Mouse (Mus musculus): ENCODE data around the gene Anks4b. TPM values are rescaled to one million over a fixed set of nuclear protein-coding genes. Genes with fewer than 3 reads are reported as not detected.
A peak's percentile ranks its signal among the peaks of the same experiment; 100 is the strongest.

Anks4b gene
- under 1 TPM in 1 of 2 experiments, not detected in 1; 0.07 TPM for total RNA-seq (2021)
- long read RNA-seq, experiment 1 = 0 reads
- long read RNA-seq, experiment 2 = 0 reads

DNA sequence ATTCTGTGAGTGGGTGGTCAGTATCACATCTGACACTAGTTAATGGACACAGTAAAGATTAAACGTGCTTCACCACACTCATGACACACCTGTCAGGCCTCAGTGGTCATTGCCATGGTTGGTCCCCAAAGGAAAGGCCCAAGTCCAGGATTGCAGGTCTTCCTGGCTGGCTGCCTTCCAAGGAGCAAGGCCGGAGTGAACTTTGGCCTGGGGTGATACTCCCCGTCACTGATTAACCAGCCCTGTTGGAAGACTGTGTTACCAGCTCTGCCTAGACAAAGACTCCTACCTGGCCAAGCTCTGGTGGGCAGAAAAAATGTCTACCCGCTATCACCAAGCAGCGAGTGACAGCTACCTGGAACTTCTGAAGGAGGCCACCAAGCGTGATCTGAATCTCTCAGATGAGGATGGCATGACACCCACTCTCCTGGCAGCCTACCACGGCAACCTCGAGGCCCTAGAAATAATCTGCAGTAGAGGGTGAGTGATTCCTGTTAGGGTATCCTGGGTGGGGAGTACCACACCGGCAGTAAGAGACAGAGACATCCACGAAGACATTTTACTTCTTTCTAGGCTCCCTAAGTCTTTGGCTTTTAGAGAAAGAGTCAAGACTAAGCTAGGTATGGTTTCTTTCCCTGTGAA, at the start of gene Anks4b:
Gene Anks4b, plus strand, starts transcription at position 256 of the 642 bp plus-strand sequence.
- intact Hi-C loops (cut with DNase I) = no loop called here
- DNase-seq = no peak

DNA sequence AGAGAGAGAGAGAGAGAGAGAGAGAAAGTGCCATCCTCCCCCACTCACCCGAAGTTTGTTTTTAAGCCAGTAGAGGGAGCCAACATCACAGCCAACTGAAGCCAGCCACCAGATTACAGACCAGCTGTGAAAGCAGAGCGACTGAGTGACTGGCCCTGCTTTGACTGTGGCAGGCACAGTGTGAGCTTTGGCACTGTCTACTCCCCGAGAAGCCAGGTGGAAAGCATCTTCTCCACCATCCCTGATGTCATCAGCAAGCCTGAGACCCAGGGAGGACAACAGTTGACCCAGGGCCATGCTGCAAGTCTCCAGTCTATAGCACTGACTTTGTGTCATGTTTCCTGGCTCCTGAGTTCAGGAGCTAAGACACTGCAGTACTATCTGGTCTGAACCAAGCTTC, 48.8 kb upstream of the Anks4b start:
- intact Hi-C loops (cut with DNase I) = loop anchor here (2.0 kb wide), 1 partner anchor 78 kb away; the partner anchor contains the start of genes Abca14 and Crym
- peak; percentile 31 to 48 for DNase-seq

DNA sequence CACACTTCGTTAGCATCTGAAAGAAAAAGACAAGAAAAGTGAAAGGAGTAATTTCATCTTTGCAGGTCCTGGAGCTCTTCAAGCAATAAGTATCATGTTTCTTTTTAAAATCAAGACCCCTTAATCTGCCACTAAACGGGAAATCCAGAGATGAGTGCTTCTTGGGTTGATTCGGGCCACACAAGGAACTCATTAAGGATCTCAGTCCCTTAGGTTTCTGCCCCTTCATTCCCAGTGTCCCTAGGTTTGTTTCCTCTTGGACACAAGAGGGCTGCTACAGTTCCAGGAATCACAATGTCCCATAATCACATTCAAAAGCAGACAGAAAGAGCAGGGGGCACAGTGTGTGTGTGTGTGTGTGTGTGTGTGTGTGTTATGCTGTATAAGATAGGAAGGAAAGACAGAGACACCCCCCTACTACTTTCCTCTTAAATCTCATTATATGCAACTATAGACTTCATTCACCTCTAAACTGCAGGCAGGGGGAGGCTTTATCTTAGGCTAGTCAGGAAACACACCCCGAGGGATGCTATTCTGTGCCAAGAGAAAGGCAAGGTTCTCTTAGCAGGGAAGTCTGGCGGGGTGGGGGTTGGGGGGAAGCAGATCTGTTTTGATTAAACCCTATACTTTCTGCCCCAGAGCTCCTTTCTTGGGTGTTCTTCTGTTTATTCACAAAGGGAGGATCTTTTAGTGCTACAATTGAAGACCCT, 46.5 kb upstream of the Anks4b start:
- DNase-seq = no peak
- intact Hi-C loops (cut with DNase I) = no loop called here

DNA sequence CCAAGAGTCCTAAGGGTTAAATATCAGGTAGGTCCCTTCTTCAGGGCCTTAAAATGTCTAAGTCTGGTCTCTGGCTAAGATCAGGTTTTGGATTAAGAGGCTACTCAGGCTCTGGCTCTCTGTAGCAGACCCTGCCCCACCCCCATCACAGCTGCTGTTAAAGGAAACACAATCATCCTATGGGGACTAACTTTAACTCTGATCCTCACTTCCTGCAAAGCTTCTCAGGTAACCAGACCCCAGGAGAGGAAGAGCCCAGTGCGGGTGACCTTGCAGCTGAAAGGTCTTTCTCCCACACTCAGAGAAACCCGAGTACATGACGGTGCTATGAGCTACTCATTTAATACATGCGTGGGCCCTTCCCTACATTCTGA, 46.0 kb upstream of the Anks4b start:
- intact Hi-C loops (cut with DNase I) = no loop called here
- DNase-seq = no peak

DNA sequence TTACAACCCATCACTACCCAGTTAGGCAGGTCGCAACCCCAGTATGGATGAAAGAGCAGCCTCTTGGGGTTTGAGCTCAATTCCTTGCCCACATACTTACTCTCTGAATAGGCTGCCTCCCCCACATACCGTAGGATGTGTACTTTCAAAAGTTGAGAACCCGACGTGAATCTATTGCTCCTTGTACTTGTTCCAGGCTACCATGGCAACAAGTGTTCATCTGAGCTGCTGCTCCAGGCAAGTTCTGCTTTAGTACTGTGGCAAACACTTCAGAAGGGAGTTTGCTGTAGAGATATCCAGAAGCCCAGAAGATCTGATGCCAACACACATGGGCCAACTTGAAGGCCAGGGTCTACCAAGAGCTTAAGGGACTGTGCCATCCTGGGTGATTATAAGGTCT, 44.7 kb upstream of the Anks4b start:
- no peak for DNase-seq
- intact Hi-C loops (cut with DNase I) = no loop called here

DNA sequence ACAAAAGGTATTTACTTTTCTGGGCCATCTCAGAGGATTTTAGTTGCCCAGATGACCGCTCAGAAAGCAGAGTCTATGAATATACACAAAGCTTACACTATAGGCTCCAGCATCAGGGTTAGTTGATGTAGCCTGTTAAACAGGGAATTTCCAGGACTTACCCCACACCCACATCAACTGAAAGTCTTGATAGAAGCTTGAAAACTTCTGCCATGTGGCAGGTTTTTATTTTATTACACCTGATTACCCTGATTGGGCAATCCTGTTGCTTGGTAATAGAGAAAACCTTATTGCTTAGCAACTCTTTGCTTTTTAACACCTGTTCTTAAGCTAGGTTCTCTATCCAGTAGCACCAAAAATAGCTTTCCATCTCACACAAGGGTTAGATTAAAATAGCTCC, 30.9 kb upstream of the Anks4b start:
- intact Hi-C loops (cut with DNase I) = no loop called here
- no peak for DNase-seq

DNA sequence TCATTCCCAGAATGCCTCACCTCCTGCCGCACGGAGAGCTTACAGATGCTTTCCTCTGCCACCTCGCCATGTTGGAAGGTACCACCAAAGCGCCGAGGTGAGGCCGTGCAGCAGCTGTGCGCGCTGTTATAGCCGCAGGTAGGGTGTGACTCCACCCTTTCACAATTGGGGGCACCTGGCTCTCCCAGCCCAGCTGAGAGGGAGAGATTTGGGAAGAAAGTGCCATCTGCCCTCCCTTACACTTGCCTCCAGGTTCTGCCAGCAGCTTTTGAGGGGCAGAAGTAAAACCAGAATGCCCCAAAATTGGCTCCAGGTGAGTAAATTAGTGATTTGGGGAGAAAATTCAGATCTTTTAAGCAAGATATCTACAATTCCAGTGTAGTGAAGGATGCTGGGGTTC, 28.5 kb upstream of the Anks4b start, which contains the start of gene Zp2:
Gene Zp2, minus strand, starts transcription at position 101 of the 400 bp plus-strand sequence.
- intact Hi-C loops (cut with DNase I) = no loop called here
- DNase-seq = no peak

DNA sequence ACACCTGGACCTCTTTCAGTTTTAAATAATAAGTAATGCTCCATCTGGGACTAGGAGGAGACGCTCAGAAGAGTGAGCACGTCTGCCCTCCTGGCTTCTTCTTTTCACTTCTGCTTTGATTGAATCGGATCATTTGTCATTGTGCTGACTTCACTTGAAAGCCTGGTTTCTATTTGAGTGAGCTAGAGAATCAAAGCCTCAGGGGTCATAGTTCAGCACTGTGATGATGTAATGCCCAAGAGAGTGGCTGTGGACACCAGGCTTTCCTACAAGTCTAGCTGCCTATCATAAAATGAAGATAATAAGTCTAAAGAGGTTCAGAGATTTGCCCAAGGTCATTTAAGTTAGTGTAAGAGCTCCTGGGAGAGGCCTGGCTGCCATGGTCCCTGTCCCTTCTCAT, 23.4 kb upstream of the Anks4b start:
- intact Hi-C loops (cut with DNase I) = no loop called here
- DNase-seq = no peak

DNA sequence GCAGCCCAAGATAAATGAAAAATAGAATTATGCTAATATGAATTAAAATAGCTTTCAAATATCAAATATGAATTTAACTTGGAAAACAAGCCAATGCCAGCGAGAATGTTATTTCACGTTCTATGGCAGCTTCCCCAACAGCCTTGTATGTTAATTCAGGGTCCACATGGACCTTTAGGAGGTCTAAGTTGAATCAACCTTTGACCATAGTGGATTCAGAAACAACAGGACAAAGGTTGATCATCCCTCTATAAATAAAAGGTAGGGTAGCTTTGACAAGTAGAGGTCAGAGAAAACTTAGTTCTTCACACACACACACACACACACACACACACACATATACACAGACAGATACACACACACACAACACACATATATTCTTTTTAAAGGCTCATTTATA, 22.8 kb upstream of the Anks4b start:
- intact Hi-C loops (cut with DNase I) = no loop called here

DNA sequence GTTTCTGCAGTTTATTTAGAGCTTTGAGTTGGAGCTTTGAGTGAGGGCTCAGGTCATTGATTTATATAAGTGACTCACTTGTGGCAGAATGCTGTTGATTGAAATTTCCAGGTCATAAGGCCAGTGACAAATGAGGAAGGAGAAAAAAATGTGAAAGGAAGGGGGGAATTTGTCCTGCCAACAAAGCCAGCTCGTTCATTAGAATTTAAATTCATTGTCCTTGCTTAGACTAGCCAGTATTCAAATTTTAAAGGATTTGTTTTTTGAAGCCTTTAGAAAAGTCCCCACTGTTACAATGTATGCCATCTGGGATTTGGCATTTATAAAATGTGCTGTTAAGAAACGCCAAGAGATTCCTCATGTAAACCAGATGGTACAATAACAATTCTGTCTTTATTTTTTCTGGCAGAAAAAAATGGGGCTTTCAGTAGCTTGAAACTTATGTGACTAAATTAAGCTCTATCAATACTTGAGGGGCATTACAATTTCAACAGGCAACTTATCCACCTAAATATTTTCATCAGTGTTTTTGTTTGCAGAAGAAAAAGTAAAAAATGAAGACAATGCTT, 16.7 kb upstream of the Anks4b start:
- no peak for DNase-seq
- intact Hi-C loops (cut with DNase I) = no loop called here

More for the DNA sequence above, 22.8 kb upstream of the Anks4b start:
- DNase-seq = no peak

DNA sequence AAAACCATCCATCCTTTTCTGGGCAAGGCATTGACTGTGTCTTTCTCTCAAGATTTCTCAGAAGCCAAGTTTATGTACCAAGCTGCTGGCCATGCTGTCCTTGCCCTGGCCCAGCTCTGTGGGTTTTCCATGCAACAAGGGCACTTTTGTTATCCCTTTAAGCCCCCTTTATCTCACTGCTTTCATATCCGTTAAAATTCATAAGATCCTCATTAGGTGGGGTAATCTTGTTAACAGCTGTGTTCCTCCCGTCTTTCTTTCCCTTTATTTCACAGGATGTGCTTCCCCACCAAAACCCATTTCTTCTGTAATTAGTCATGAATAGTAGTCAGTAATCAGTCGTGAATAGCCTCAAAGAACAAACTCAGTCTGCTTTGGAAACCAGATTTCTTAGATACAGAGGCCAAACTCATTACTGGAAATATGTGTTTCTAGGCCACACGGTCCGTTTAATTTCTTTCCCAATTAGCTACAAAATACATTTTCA, 16.0 kb upstream of the Anks4b start:
- intact Hi-C loops (cut with DNase I) = no loop called here
- DNase-seq = no peak

DNA sequence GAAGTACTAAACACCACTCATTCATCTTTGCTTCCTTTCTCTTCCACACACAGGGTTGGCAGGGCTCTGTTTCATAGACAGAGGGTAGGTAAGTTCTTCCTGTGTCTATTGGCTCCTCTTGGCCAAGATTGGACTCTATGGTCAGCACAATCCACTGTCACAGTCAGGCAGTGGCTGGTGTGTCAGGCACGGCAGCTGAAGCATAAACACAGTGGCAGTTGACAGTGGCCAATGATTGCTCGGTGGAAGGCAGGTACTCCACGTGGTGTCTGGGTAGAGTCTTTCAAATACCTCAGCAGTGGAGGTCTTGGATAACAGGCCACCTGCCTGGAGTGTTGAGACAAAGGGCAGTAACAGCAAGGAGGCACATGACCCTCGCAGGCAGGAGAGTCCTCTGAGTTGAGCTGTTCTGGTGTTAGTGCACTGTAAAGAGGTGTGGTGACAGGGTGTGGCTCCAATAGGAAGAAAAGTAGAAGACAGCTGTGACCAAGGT, 15.5 kb upstream of the Anks4b start:
- DNase-seq = no peak
- intact Hi-C loops (cut with DNase I) = no loop called here

DNA sequence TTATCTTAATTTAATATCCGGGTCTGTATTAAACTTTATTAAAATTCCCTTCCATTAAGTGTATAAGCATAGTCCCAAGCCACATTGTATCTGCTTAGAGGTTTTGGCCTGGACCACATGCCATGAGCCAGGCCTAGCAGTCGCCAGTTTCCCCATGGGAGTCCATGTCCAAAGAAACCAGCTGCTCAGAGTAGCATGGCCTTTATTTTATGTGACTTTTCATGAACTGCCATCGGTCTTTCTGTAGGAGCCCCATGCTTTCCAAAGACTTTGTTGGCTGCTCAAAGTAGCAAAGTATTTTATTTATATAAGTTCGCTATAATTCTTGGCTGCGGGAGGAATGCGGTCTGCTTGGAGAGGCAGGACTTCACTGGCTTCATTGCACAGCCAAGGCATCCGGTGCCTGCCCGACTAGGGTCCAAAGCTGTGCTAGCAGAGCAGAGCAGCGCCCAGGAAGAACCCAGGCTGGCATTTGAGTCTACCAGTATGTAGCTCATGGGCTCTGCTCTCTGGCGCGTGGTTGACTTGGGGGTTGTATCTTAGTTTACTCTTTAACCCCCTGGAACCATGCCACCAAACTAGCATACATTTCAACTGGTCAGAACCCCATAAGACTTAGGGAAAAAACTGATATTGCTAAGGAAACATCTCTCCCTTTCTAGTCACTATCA, 9.9 kb upstream of the Anks4b start:
- no peak for DNase-seq
- intact Hi-C loops (cut with DNase I) = no loop called here

DNA sequence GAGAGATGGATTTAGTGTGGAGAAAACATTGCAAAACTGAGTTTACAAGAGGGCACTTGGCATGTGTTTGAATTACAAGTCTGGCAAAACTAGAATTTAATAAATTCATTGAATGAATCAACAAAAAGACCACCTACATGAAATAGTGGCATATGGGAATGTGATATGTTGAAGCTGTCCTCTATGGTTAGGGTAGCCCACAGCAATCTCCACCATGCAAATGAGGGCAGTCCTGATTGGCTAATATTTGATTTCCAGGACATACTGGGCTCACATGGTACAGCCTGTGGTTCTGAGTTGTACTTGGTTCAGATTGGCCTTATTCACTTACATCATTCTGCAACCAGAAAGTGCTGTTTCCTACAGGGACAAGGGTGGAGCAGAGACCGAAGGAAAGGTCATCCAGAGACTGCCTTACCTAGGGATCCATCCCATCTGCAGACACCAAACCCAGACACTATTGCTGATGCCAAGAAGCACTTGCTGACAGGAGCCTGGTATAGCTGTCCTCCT, 1.4 kb upstream of the Anks4b start:
- DNase-seq = no peak
- intact Hi-C loops (cut with DNase I) = no loop called here

DNA sequence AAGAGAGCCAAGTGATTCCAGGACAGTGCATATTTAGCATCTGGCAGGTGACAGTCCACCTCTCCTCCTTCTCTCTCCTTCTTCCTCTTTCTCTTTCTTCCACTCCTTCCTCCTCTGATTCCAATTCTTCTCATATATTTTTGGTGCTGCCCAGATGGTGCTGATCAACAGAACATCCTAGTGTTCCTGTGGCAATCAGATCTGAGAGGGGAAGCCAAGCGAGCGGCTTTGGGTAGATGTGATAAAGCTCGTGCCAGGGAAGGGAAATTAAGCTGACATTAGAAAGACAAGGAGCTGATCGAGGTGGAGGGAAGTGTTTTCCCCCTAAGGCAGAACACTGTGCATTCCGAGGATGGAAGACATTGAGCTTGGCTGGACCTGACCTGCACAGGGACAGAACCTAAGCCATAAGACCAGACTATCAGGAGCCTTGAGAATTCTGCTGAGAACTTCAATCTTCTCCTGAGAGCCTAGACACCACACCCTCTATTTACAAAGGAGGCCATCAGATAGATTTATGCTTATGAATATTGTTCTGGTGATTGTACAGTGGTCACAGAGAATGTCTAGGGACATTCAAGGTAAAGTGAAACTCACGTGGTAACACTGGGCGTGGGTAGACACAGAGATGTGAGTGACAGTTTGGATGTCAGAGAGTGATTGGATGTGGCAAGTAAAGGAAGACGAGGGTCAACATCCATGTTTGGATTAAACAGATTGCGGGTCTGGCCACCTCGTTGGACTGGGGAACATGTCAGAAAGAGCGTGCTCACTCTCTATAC, 1.3 kb downstream of the Anks4b start:
- intact Hi-C loops (cut with DNase I) = no loop called here
- DNase-seq = no peak

DNA sequence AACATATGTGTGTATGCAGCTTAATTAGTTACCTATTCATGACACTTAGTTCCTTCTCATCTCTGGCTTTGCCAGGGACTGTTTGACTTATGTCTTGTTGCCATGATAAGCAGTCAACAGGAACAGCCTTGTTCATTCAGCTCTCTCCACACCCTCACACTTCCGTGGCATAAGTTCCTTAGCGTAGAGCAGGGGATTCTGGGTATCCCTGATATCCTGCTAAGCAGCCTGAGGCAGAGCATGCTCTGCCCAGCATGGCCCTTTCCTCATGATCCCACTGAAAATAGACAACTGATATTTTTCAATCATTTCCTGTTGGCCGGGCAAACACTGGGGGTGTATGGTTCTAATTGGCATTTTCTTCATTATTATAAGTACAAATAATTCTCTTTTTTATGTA, 4.0 kb downstream of the Anks4b start:
- DNase-seq = no peak
- intact Hi-C loops (cut with DNase I) = no loop called here

DNA sequence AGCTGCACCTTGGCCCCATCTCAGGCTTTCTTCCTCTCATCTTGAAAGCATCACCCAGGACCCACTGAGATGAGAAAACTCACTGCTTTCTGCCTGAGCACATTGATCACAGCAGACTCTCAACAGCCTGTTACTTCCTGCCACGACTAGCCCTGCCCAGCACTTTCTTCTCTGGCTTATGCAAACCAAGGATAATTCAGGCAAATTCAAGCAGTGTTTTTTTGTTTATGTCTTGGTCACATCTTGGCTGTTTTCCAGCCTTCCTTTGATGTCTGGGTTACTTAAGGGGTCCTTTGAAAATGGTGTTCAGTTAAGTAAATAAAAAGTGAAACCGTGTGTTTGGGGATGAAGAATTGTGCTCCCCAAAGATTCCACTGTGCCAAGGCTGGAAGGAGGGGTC, 5.3 kb downstream of the Anks4b start:
- intact Hi-C loops (cut with DNase I) = no loop called here

DNA sequence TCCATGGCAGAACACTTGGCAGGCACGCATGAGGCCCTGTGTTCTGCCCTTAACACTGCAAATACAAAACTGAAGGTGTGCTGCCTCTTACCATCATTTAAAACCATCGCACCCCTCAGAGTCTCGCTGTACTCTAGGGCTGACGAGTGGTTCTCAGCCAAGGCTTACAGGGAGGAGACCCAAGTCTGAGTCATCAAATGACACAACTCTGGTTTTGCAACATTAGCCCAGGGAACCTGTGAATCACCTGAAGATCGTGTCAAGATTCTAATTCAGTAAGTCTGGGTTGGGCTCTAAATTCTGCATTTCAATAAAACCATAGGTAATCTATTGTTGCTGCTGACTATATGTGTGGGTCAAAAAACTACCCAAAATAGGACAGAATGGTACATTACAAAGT, 6.9 kb downstream of the Anks4b start:
- intact Hi-C loops (cut with DNase I) = no loop called here
- no peak for DNase-seq

More for the DNA sequence above, 5.3 kb downstream of the Anks4b start:
- DNase-seq = no peak

DNA sequence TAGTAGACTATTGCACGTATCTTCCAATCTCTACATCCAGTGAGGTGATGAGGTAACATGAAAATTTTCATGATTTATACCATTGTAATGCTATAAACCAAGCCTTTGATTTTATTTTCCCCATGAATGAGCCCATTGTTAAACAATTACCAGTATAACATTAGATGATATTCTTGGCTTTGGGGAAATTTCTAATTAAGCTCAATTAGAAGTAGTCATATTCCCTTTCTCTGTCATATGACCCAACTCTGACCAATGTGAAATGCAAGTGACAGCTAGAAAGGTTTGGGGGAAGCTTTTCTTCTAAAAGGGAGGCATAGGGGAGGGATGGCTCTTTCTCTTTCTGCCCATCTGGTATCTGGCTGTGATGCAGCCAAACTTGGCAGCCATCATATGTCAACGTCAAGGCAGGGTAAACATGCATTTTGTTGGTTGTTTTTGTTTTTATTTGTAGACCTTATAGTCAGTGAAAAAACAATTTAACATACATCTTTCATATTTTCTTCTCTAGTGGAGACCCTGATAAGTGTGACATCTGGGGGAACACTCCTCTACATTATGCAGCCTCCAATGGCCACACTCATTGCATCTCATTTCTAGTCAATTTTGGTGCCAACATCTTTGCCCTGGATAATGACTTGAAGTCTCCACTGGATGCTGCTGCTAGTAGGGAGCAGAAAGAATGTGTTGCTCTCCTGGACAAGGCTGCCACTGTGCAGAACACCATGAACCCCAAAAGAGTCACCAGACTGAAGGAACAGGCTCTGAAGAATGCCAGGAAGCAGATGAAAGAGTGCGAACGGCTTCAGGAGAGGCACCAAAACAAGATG, 8.0 kb downstream of the Anks4b start:
- intact Hi-C loops (cut with DNase I) = no loop called here
- no peak for DNase-seq

Data from gastrocnemius, postnatal 36 days (tissue).